Mouse (Mus musculus) liver, postnatal 0 days (tissue): ENCODE measurements around the gene Adck1. TPM values are rescaled to one million over a fixed set of nuclear protein-coding genes. Genes with fewer than 3 reads are reported as not detected.
"Not testable (repeated sequence)": the region's sequence is repeated elsewhere in the genome, so short reads cannot be mapped to it uniquely, and the experiment has no call there.

Source experiments
- ATAC-seq: fragments of 200-750 bp; cut with Nextera tagmentation; 2 replicates; pipeline ENCODE4 v1.8.0; 2017; ENCODE audit warnings: mild to moderate bottlenecking, moderate library complexity
- DNase-seq: peaks from one replicate; pipeline ENCODE4 v3.0.0-alpha.2; 2016
- H3K27ac ChIP-seq: fragments of 300-500 bp; sonication (generic); 2 replicates; pipeline ENCODE4 v1.5.1; 2014; ENCODE audit warnings: antibody characterized with exemption, moderate library complexity, mild to moderate bottlenecking, low read depth
- H3K27me3 ChIP-seq: fragments of 300-500 bp; sonication (generic); 2 replicates; pipeline ENCODE4 v1.6.1; 2014; ENCODE audit warnings: low read length, control low read depth, mixed read lengths; ENCODE audit not compliant: insufficient read depth
- H3K36me3 ChIP-seq: fragments of 300-500 bp; sonication (generic); replicated peaks from 2 replicates; pipeline ENCODE4 v1.6.1; 2014; ENCODE audit warnings: mild to moderate bottlenecking, control low read depth, low read length, moderate library complexity, mixed read lengths; ENCODE audit not compliant: insufficient read depth
- H3K4me1 ChIP-seq: fragments of 300-500 bp; sonication (generic); 2 replicates; pipeline ENCODE4 v1.6.1; 2014; ENCODE audit warnings: antibody characterized with exemption, mild to moderate bottlenecking, control low read depth; ENCODE audit not compliant: insufficient read depth
- H3K4me2 ChIP-seq: fragments of 300-500 bp; sonication (generic); 2 replicates; pipeline ENCODE4 v1.6.1; 2014; ENCODE audit warnings: low read depth, mild to moderate bottlenecking, low read length, moderate library complexity, mixed read lengths
- H3K4me3 ChIP-seq: fragments of 300-500 bp; sonication (generic); 2 replicates; pipeline ENCODE4 v1.5.1; 2014; ENCODE audit warnings: low read depth, low read length
- H3K9ac ChIP-seq: fragments of 300-500 bp; sonication (generic); replicated peaks from 2 replicates; pipeline ENCODE4 v1.6.1; 2014; ENCODE audit warnings: mild to moderate bottlenecking, moderate library complexity
- H3K9me3 ChIP-seq: fragments of 300-500 bp; sonication (generic); 2 replicates; pipeline ENCODE4 v1.6.1; 2016; ENCODE audit warnings: mild to moderate bottlenecking, control low read depth, low read length, mixed read lengths
- CTCF ChIP-seq: sonication (generic); IDR thresholded peaks from 2 replicates; pipeline ENCODE4 v1.5.1; 2016; ENCODE audit warnings: antibody characterized with exemption, low read depth
- EP300 ChIP-seq: IDR thresholded peaks from 2 replicates; pipeline ENCODE4 v1.6.1; 2016; ENCODE audit warnings: antibody characterized with exemption, low read depth, mild to moderate bottlenecking
- WGBS: fragments of 180-500 bp; shearing (Covaris S2); extraction: QIAGEN DNeasy Blood & Tissue Kit; methylation state at CpG from one replicate; pipeline ENCODE4 v1.1.7; 2014; ENCODE audit not compliant: insufficient replicate concordance; 5-methylcytosine and 5-hydroxymethylcytosine counted together
- polyA plus RNA-seq: library from polyadenylated mRNA; unstranded; fragments of >200 nt; fragmentation: Nextera tagmentation; extraction: Ambion mirVana; gene quantifications from 2 replicates; pipeline ENCODE4 v1.2.1, GENCODE M21; 2015

Adck1 gene
- 7.9 and 8.4 TPM in 2 replicates for polyA plus RNA-seq

DNA sequence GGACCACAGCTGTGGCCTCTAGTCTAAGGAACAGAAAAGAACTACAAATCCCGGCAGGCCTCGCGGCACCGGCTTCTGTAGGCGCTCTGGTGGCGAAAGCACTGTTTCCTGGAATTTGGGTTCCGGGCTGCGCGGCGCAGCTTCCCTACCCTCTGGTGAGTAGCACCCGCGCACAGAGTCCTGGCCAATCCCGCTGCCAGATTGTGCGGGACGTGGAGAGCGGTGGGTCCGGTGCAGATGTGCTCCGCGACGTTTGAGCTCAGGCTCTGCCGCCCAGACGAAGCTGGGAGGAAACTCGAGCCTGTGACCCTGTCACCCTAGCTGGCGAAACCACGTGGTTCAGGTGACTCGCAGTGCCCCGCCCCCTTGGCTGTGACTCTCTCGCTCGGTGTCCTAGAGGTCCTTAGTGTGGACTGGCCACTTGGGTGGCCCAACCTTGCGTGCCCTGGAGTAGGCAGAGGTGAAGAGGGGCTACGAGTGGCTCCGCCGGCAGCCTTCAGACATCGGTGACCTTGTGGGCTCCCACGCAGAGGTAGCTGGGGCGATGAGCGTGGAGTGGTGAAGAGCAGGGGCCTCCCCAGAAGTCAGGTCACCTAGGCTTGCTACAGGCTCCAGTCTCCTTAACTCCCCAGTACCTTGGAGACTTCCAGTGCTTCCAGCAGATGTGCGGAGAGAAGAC, at the start of gene Adck1:
TSS of gene Adck1 (plus strand) at position 114 of the 679 bp plus-strand sequence.
- Histone ChIP-seq H3K27ac (peak within 1 kb of the TSS; percentile 94), H3K4me2 (peak within 1 kb of the TSS; percentile 94), H3K36me3 (no peaks in the 10 kb centered on the region), H3K9ac (peak within 1 kb of the TSS; percentile 77), H3K27me3 (no peaks in the 10 kb centered on the region), H3K4me1 (peaks cover 4% of the 10 kb centered on the region; the same call in 1 of the 2 replicates), H3K9me3 (no peaks in the 10 kb centered on the region), H3K4me3 (peak within 1 kb of the TSS; percentile 70)
- 1% methylated on average over 38 of the region's 38 CpGs for WGBS
- DNase-seq = peak; percentile 88
- TF ChIP-seq EP300 = no peak
- no peak for TF ChIP-seq CTCF
- ATAC-seq = peak; percentile 98

DNA sequence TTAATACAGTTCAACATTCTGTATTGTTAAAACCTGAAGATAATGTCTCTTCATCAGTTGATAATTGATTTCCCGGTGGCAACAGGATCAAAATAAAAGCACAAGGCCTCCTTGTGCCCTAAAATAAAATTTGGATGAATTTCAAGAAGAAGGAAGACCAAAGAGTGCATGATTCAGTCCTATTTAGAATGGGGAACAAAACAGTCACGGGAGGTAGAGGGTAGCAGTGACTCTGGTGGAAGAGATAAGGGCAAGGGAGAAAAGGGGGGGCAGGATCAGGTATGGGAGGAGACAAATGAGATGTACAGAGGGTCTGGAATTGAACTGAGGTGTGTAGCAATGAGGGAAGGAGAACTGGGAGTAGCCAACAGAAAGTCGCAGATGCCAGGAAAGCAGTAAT, 45.8 kb upstream of the Adck1 start:
- WGBS = 63% methylated on average over 3 of the region's 3 CpGs
- TF ChIP-seq CTCF (no peak), EP300 (no peak)
- ATAC-seq = no peak

DNA sequence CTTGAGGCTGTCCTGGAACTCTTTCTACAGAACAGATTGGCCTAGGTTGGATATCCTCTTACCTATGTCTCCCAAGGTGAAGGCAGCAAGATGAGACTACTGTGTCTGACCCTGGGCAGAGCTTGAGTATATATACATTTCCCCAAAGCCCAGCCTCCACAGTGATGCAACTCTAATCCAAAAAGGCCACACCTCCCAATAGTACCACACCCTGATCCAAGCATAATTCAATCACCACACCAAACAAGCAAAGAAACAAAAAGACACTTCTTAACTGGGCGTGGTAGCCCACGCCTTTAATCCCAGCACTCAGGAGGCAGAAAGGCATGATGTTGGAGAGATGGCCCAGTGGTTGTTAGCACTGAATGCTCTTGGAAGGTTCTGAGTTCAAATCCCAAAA, 36.4 kb upstream of the Adck1 start, which contains the start of gene Gm5039:
TSS of gene Gm5039 (minus strand) at position 101 of the 400 bp plus-strand sequence.
- H3K4me3 ChIP-seq, H3K4me1 ChIP-seq, H3K9ac ChIP-seq, H3K4me2 ChIP-seq, H3K27me3 ChIP-seq, H3K27ac ChIP-seq, H3K36me3 ChIP-seq, ATAC-seq, H3K9me3 ChIP-seq, DNase-seq: not testable (repeated sequence)
- 85% methylated on average over 2 of the region's 2 CpGs for WGBS

More for the DNA sequence above, 45.8 kb upstream of the Adck1 start:
- no peak overlapping the region for H3K4me3 ChIP-seq
- H3K27me3 ChIP-seq = no peaks in the 10 kb centered on the region
- no peak overlapping the region for H3K4me2 ChIP-seq
- H3K36me3 ChIP-seq = no peaks in the 10 kb centered on the region
- no peak for DNase-seq
- H3K27ac ChIP-seq = no peak overlapping the region
- H3K9me3 ChIP-seq = no peaks in the 10 kb centered on the region
- H3K9ac ChIP-seq = no peak overlapping the region
- H3K4me1 ChIP-seq = no peaks in the 10 kb centered on the region

- not testable (repeated sequence) for ATAC-seq, H3K9ac ChIP-seq, H3K27me3 ChIP-seq, H3K36me3 ChIP-seq, H3K4me3 ChIP-seq, H3K9me3 ChIP-seq, H3K4me1 ChIP-seq, DNase-seq, H3K4me2 ChIP-seq, H3K27ac ChIP-seq
- WGBS = 40% methylated on average over 4 of the region's 4 CpGs
Measured at GRCm38 (mm10) chr12:88336662-88337413, 23.5 kb upstream of the Adck1 start.

DNA sequence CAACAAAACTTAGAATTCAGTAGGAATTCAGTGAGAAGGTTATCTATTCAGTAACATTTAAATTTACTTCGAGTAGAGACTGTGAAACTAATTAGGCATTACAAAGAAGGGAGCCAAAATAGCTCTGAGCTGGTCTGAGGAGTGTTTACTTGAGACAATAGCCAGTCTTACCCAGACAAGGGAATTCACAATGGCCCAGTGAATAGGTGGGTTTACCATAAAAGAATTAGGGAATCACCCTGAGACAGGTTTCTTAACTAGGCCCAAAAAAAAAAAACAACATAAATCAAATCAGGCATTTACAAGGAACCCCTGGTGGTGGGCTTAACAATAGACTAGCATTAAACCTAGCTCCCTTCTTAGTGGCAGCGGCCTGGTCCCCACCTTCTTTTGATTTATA, 19.1 kb upstream of the Adck1 start:
- 41% methylated on average over 2 of the region's 2 CpGs for WGBS
- not testable (repeated sequence) for H3K4me1 ChIP-seq, ATAC-seq

GRCm38 (mm10) chr12:88354182-88354702, 6.1 kb upstream of the Adck1 start:
- H3K9ac ChIP-seq = no peak overlapping the region
- DNase-seq = no peak

More for the DNA sequence above, 19.1 kb upstream of the Adck1 start:
- not testable (repeated sequence) for H3K9ac ChIP-seq, H3K36me3 ChIP-seq, H3K27me3 ChIP-seq, H3K4me2 ChIP-seq, H3K27ac ChIP-seq, H3K4me3 ChIP-seq, DNase-seq, H3K9me3 ChIP-seq

More at GRCm38 (mm10) chr12:88354182-88354702, 6.1 kb upstream of the Adck1 start:
- peak overlapping the region; percentile 20; the same call in 1 of the 2 replicates for H3K4me3 ChIP-seq
- no peaks in the 10 kb centered on the region for H3K4me1 ChIP-seq
- no peaks in the 10 kb centered on the region for H3K9me3 ChIP-seq
- WGBS = 17% methylated on average over 36 of the region's 41 CpGs
- peak overlapping the region; percentile 55; the same call in 1 of the 2 replicates for H3K4me2 ChIP-seq
- TF ChIP-seq CTCF = no peak
- TF ChIP-seq EP300 = no peak
- H3K36me3 ChIP-seq = no peaks in the 10 kb centered on the region
- H3K27ac ChIP-seq = no peak overlapping the region
- ATAC-seq = no peak
- H3K27me3 ChIP-seq = no peaks in the 10 kb centered on the region
